Mouse (Mus musculus): ENCODE results near the gene Rngtt. TPM values are rescaled to one million over a fixed set of nuclear protein-coding genes. Genes with fewer than 3 reads are reported as not detected.
"Not testable (repeated sequence)": the region's sequence is repeated elsewhere in the genome, so short reads cannot be mapped to it uniquely, and the experiment has no call there.

The Rngtt gene
- polyA plus RNA-seq, 1 experiment from 2014 or later = 39.3 TPM

DNA sequence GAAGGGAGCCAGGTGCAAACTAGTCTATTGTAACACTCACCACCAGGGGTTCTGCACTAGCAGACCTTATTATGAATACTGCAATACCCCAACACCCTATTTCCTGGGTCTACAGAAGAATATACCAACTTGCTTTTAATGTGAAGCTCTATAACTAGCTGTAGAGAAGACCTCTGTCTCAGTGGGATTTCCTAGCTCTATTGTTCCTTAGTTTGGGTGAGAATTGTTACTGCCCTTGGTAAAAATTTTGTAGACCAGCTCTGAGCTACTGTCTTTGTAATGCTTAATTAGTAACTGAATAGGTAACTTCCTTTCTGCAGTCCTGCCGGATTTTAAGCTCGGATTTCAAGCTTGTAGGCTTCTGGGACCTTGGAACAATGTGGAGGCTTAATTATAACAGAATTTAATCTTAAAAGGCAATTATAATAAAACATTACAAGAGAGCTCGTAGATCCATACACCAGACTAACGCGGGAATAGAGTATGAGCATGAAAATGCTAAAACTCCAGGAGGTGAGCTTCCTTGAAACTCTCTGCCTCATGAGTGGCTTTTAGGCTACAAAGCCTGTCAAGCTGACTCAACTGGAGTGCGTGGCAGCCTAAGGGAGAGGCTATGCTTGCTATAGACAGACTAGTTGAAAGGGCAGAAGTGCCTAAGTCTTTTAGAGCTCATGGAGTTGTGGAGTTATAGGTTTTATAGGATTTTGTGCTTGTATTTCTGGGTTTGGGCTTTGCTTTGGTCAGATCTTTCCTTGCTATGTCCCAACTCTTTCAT is 9.0 kb upstream of the Rngtt start:
- H3K4me3 ChIP-seq (ENCODE audit: low read depth, low read length); H3K36me3 ChIP-seq (ENCODE audit: control insufficient read depth, insufficient read depth, low read length); H3K4me2 ChIP-seq (replicated peaks; ENCODE audit: low read depth, low read length); H3K4me1 ChIP-seq (replicated peaks; ENCODE audit: control insufficient read depth, insufficient read depth, low read length); H3K27me3 ChIP-seq (ENCODE audit: control insufficient read depth, insufficient read depth, low read length); H3K9ac ChIP-seq (ENCODE audit: low read depth, low read length); DNase-seq (ENCODE audit: low spot score); H3K9me3 ChIP-seq (ENCODE audit: control insufficient read depth, low read length); ATAC-seq (ENCODE audit: low FRiP score); H3K27ac ChIP-seq (ENCODE audit: low read depth, low read length): not testable (repeated sequence)
- 86% methylated on average over 6 of the region's 6 CpGs for WGBS

DNA sequence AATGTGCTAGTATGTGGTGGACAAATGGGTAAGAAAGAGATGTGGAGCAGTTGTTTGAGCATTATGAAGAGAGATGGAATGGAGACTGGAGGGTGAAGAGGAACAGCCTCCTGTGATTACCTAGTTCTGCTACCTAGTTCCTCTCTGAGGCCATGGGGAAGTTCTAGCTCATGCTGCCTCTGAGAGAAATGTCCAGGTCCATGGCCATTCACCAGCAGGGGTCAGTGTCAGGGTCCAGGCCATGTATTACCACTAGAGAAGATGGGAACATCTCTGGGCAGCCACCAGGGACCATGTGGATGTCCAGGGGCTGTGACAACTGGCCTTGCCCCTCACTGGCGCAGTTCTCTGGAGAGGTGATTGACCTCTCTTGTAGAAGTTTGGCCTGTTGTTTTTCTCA is 7.1 kb upstream of the Rngtt start:
- DNase-seq (ENCODE audit: low spot score) = no peak
- Histone ChIP-seq H3K4me3 (ENCODE audit: low read depth, low read length) (no peak overlapping the region), H3K9ac (ENCODE audit: low read depth, low read length) (no peak overlapping the region), H3K4me2 (replicated peaks; ENCODE audit: low read depth, low read length) (no peak overlapping the region), H3K36me3 (ENCODE audit: control insufficient read depth, insufficient read depth, low read length) (no peaks in the 10 kb centered on the region), H3K9me3 (ENCODE audit: control insufficient read depth, low read length) (no peaks in the 10 kb centered on the region), H3K4me1 (replicated peaks; ENCODE audit: control insufficient read depth, insufficient read depth, low read length) (no peaks in the 10 kb centered on the region), H3K27me3 (ENCODE audit: control insufficient read depth, insufficient read depth, low read length) (no peaks in the 10 kb centered on the region), H3K27ac (ENCODE audit: low read depth, low read length) (no peak overlapping the region)
- no peak for ATAC-seq (ENCODE audit: low FRiP score)
- 94% methylated on average over 1 of the region's 1 CpGs for WGBS

DNA sequence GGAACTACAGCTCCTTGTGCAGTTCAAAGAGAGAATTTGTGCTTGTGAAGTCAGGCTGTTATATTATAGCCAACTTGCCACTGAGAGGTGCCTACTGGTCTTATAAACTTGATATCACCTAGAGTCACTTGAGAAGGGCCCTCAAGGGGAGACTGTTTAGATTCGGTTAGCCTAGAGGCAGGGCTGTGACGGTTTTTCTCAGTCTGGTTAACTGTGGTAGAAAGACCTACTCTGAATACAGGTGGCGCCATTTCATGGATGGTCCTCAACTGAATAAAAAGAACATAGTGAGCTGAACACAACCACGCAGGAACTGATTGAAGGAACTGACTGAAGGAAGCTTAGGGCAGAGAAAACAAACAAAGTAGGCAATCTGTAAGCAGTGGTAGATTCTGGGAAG is 3.0 kb upstream of the Rngtt start:
- no peaks in the 10 kb centered on the region for H3K36me3 ChIP-seq (ENCODE audit: control insufficient read depth, insufficient read depth, low read length)
- DNase-seq (ENCODE audit: low spot score) = no peak
- no peak for ATAC-seq (ENCODE audit: low FRiP score)
- no peak overlapping the region for H3K27ac ChIP-seq (ENCODE audit: low read depth, low read length)
- no peak overlapping the region for H3K9ac ChIP-seq (ENCODE audit: low read depth, low read length)
- H3K9me3 ChIP-seq (ENCODE audit: control insufficient read depth, low read length) = no peaks in the 10 kb centered on the region
- no peak overlapping the region for H3K4me2 ChIP-seq (replicated peaks; ENCODE audit: low read depth, low read length)
- H3K4me3 ChIP-seq (ENCODE audit: low read depth, low read length) = no peak overlapping the region
- H3K4me1 ChIP-seq (replicated peaks; ENCODE audit: control insufficient read depth, insufficient read depth, low read length) = no peaks in the 10 kb centered on the region
- H3K27me3 ChIP-seq (ENCODE audit: control insufficient read depth, insufficient read depth, low read length) = no peaks in the 10 kb centered on the region
- 70% methylated on average over 4 of the region's 4 CpGs for WGBS

DNA sequence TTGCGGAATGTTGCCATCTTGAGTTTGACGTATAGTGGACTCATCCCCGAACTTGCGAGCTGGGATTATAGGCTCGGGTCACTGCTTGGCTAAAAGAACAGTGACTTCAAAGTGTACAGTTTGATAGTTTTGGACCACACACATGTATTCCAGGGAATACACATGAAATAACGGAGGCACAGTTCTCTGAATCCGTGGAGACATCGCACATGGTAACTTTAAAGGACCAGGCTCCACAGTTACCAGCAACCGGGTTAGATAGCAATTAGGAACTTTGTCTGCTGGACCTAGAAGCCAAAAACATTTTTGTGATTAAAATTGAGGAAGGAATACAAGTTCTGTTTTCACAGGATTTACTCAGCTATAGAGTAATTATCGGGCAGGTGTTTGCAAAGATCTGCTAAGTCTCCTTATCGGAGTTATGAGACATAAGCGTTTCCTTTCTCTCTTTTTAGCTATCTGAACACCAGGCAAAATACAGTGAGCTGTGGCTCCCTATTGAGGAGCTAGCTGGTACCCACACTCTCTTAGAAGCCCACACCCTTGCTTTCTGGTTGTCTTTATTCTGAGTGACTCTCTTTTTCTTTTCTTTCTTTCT is 828 bp downstream of the Rngtt start:
- Histone ChIP-seq H3K4me3 (ENCODE audit: low read depth, low read length) (peak overlapping the region; percentile 89), H3K27ac (ENCODE audit: low read depth, low read length) (no peak overlapping the region), H3K27me3 (ENCODE audit: control insufficient read depth, insufficient read depth, low read length) (no peaks in the 10 kb centered on the region), H3K9me3 (ENCODE audit: control insufficient read depth, low read length) (no peaks in the 10 kb centered on the region), H3K4me2 (replicated peaks; ENCODE audit: low read depth, low read length) (peak overlapping the region; percentile 54), H3K36me3 (ENCODE audit: control insufficient read depth, insufficient read depth, low read length) (no peaks in the 10 kb centered on the region), H3K4me1 (replicated peaks; ENCODE audit: control insufficient read depth, insufficient read depth, low read length) (no peaks in the 10 kb centered on the region), H3K9ac (ENCODE audit: low read depth, low read length) (peak overlapping the region; percentile 72)
- WGBS = 22% methylated on average over 12 of the region's 12 CpGs
- ATAC-seq (ENCODE audit: low FRiP score) (peak; percentile 17; the same call in 1 of the 2 replicates), DNase-seq (ENCODE audit: low spot score) (no peak)

DNA sequence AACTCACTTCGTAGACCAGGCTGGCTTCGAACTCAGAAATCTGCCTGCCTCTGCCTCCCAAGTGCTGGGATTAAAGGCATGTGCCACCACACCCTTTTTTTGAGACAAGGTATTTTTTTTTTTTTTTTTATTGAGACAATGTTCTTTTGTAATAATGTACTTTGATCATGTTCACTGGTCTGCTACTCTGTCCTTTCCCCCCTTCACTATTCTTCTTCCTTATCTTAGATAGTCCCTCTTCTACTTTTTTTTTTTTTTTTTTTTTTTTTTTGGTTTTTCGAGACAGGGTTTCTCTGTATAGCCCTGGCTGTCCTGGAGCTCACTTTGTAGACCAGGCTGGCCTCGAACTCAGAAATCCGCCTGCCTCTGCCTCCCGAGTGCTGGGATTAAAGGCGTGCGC is 4.0 kb downstream of the Rngtt start:
- not testable (repeated sequence) for H3K36me3 ChIP-seq (ENCODE audit: control insufficient read depth, insufficient read depth, low read length); H3K27ac ChIP-seq (ENCODE audit: low read depth, low read length); DNase-seq (ENCODE audit: low spot score); ATAC-seq (ENCODE audit: low FRiP score); H3K4me2 ChIP-seq (replicated peaks; ENCODE audit: low read depth, low read length); H3K27me3 ChIP-seq (ENCODE audit: control insufficient read depth, insufficient read depth, low read length); H3K4me3 ChIP-seq (ENCODE audit: low read depth, low read length); H3K9me3 ChIP-seq (ENCODE audit: control insufficient read depth, low read length); H3K4me1 ChIP-seq (replicated peaks; ENCODE audit: control insufficient read depth, insufficient read depth, low read length); H3K9ac ChIP-seq (ENCODE audit: low read depth, low read length)
- WGBS = 99% methylated on average over 6 of the region's 8 CpGs

DNA sequence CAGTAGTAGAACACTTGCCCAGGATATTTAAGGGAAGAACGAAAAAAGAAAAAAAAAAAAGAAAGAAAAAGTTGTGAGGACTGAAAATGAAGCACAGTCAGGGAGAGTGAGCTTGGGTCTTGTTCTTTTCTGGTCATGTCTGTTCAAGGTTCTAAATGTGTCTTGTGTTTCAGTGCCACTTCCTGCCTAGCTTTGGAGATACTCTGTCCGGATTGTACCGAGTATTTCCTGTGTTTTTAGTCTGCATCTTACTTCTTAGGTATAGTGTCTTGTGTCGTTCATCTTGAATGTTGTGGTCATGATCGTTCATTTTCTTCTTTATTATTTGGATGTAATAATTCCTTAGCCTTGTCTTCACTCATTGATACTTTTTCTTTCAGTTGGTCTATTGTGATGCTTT is 5.7 kb downstream of the Rngtt start:
- Histone ChIP-seq H3K9ac (ENCODE audit: low read depth, low read length) (no peak overlapping the region), H3K27ac (ENCODE audit: low read depth, low read length) (no peak overlapping the region), H3K4me1 (replicated peaks; ENCODE audit: control insufficient read depth, insufficient read depth, low read length) (no peaks in the 10 kb centered on the region), H3K4me2 (replicated peaks; ENCODE audit: low read depth, low read length) (no peak overlapping the region), H3K4me3 (ENCODE audit: low read depth, low read length) (no peak overlapping the region), H3K27me3 (ENCODE audit: control insufficient read depth, insufficient read depth, low read length) (no peaks in the 10 kb centered on the region), H3K36me3 (ENCODE audit: control insufficient read depth, insufficient read depth, low read length) (no peaks in the 10 kb centered on the region), H3K9me3 (ENCODE audit: control insufficient read depth, low read length) (no peaks in the 10 kb centered on the region)
- WGBS = 89% methylated on average over 5 of the region's 5 CpGs
- no peak for ATAC-seq (ENCODE audit: low FRiP score)
- DNase-seq (ENCODE audit: low spot score) = no peak

DNA sequence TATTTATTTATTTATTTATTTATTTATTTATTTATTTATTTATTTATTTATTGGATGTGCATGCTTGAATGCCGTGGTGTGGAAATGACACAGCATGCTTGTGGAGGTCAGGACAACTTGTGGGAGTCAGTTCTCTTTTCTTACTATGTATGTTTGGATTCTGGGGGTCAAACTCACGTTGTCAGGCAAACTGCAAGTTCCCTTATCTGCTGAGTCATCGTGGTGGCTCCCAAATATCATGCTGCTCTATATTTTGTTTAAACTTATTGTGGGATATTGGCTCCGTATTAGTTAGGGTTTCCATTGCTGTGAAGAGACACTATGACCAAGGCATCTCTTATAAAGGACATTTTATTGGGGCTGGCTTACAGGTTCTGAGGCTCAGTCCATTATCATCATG is 21.0 kb downstream of the Rngtt start:
- ATAC-seq (ENCODE audit: low FRiP score) (no peak), DNase-seq (ENCODE audit: low spot score) (no peak)
- Histone ChIP-seq H3K4me3 (ENCODE audit: low read depth, low read length) (no peak overlapping the region), H3K27me3 (ENCODE audit: control insufficient read depth, insufficient read depth, low read length) (no peaks in the 10 kb centered on the region), H3K4me2 (replicated peaks; ENCODE audit: low read depth, low read length) (no peak overlapping the region), H3K9ac (ENCODE audit: low read depth, low read length) (no peak overlapping the region), H3K9me3 (ENCODE audit: control insufficient read depth, low read length) (no peaks in the 10 kb centered on the region), H3K27ac (ENCODE audit: low read depth, low read length) (no peak overlapping the region), H3K4me1 (replicated peaks; ENCODE audit: control insufficient read depth, insufficient read depth, low read length) (no peaks in the 10 kb centered on the region), H3K36me3 (ENCODE audit: control insufficient read depth, insufficient read depth, low read length) (0 out of 2 replicates have a peak, but pooled peaks cover 2% of the 10 kb centered on the region)
- 94% methylated on average over 4 of the region's 4 CpGs for WGBS

DNA sequence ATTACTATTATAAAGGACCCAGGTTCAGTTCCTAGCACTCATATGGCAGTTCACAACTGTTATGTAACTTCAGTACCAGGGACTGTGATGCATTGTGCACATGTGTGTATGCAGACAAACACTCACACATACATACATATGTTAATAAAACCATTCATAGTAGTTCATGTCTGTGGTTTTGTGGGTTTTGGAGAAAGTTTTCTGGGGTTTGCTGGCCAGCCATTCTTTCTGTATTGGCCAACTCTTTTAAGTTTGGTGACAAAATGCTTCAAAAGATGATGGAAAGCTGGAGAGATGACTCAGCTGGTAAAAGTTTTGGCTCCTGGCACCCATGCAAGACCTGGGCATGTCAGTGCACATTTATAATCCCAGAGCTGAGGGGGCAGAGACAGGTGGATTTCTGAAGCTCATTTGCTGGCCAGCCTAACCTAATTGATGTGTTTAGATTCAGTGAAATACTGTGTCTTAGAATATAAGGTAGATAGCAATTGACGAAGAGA is 22.9 kb downstream of the Rngtt start:
- H3K4me3 ChIP-seq (ENCODE audit: low read depth, low read length) = no peak overlapping the region
- WGBS = 100% methylated on average over 1 of the region's 1 CpGs
- no peak overlapping the region for H3K9ac ChIP-seq (ENCODE audit: low read depth, low read length)
- DNase-seq (ENCODE audit: low spot score) (no peak), ATAC-seq (ENCODE audit: low FRiP score) (no peak)
- H3K36me3 ChIP-seq (ENCODE audit: control insufficient read depth, insufficient read depth, low read length) = 0 out of 2 replicates have a peak, but pooled peaks cover 2% of the 10 kb centered on the region
- no peak overlapping the region for H3K4me2 ChIP-seq (replicated peaks; ENCODE audit: low read depth, low read length)
- H3K27ac ChIP-seq (ENCODE audit: low read depth, low read length) = no peak overlapping the region
- no peaks in the 10 kb centered on the region for H3K27me3 ChIP-seq (ENCODE audit: control insufficient read depth, insufficient read depth, low read length)
- H3K9me3 ChIP-seq (ENCODE audit: control insufficient read depth, low read length) = no peaks in the 10 kb centered on the region
- no peaks in the 10 kb centered on the region for H3K4me1 ChIP-seq (replicated peaks; ENCODE audit: control insufficient read depth, insufficient read depth, low read length)

DNA sequence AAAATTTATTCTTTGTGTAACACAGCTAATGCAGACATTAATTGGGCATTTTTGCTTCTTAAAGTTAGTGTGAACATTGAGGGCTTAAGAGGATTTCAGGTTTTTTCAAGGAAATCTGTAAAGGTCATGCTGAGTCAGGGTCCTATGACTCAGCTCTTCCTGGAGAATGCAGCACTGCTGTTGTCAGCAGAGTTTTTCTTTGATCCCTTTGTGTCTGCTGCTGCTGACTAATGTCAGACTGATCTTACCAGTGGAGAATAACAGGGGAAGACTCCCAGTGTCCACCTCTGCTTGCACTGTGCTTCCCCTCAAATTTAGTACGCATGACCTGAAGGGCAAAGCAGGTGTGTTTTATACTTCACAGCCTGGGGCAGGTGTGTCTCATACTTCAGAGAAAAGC is 27.9 kb downstream of the Rngtt start:
- no peak overlapping the region for H3K4me3 ChIP-seq (ENCODE audit: low read depth, low read length)
- no peaks in the 10 kb centered on the region for H3K27me3 ChIP-seq (ENCODE audit: control insufficient read depth, insufficient read depth, low read length)
- no peak overlapping the region for H3K9ac ChIP-seq (ENCODE audit: low read depth, low read length)
- ATAC-seq (ENCODE audit: low FRiP score) = no peak
- no peak for DNase-seq (ENCODE audit: low spot score)
- H3K9me3 ChIP-seq (ENCODE audit: control insufficient read depth, low read length) = no peaks in the 10 kb centered on the region
- H3K4me1 ChIP-seq (replicated peaks; ENCODE audit: control insufficient read depth, insufficient read depth, low read length) = no peaks in the 10 kb centered on the region
- no peak overlapping the region for H3K27ac ChIP-seq (ENCODE audit: low read depth, low read length)
- 90% methylated on average over 1 of the region's 1 CpGs for WGBS
- H3K36me3 ChIP-seq (ENCODE audit: control insufficient read depth, insufficient read depth, low read length) = peaks cover 2% of the 10 kb centered on the region; the same call in 1 of the 2 replicates
- H3K4me2 ChIP-seq (replicated peaks; ENCODE audit: low read depth, low read length) = no peak overlapping the region

All from hindbrain, embryonic 11.5 days (tissue).